In the genomic region with DNA sequence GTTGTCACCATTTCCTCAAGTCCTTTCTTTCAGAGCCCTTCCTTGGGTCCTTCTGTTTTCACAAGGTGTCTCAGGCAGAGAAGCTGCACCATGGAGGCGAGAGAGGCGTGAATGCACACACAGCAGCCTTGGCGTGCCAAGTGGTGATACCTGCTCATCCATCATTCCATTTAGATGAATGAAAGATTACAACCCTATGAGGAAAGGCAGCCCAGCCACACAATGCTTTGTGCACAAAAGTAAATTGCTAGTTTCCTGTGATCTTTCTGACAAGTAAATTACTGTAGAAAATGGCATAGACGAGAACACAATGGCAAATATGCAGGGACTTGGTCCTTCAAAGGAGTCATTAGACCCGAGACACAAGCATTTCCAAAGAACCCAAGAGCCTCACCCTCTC, we compare ENCODE assay signal across 21 mouse cellular contexts.
DNase-seq lines count a peak whose midpoint lies in the region; ATAC-seq lines count a peak whose summit lies in the region.
"Had no signal": no experiment of that assay in that cellular context is flagged by ENCODE, and none has a peak within 500 bp of the region (broad histone marks: within the 10 kb centered on the region; RNA-seq: fewer than 3 reads in every experiment).

No protein-coding gene starts in this region.

- no peaks in the 10 kb centered on the region for H3K36me3 ChIP-seq in embryonic facial prominence, embryonic 14.5 days (ENCODE audit: control insufficient read depth, insufficient read depth, low read length)
- no peaks in the 10 kb centered on the region for H3K36me3 ChIP-seq in embryonic facial prominence, embryonic 10.5 days (replicated peaks)
- no peaks in the 10 kb centered on the region for H3K36me3 ChIP-seq in hindbrain, embryonic 10.5 days
- no peaks in the 10 kb centered on the region for H3K36me3 ChIP-seq in hindbrain, embryonic 11.5 days (ENCODE audit: control insufficient read depth, insufficient read depth, low read length)
- H3K36me3 ChIP-seq in forebrain, embryonic 15.5 days = no peaks in the 10 kb centered on the region
- H3K36me3 ChIP-seq: embryonic facial prominence, embryonic 13.5 days; G1E; heart, embryonic 12.5 days; hindbrain, embryonic 13.5 days had no signal

- WGBS in embryonic facial prominence, embryonic 14.5 days = 69% methylated on average over 5 of the region's 5 CpGs
- WGBS in embryonic facial prominence, embryonic 10.5 days = 68% methylated on average over 5 of the region's 5 CpGs
- WGBS in hindbrain, embryonic 10.5 days = 73% methylated on average over 5 of the region's 5 CpGs
- WGBS in hindbrain, embryonic 11.5 days = 60% methylated on average over 5 of the region's 5 CpGs
- 52% methylated on average over 5 of the region's 5 CpGs for WGBS in forebrain, embryonic 15.5 days

- no peak for ATAC-seq in embryonic facial prominence, embryonic 14.5 days (ENCODE audit: low read depth)
- ATAC-seq in hindbrain, embryonic 11.5 days (ENCODE audit: low FRiP score) = no peak
- peak; percentile 74 for ATAC-seq in forebrain, embryonic 15.5 days (replicated peaks)
- ATAC-seq: CD4-positive, CD25-positive, alpha-beta regulatory T cell, adult 4 months; hindbrain, postnatal 0 days had no signal

- DNase-seq in embryonic facial prominence, embryonic 14.5 days (ENCODE audit: low spot score) = peak; percentile 30
- DNase-seq in embryonic facial prominence, embryonic 10.5 days (ENCODE audit: low spot score) = no peak
- DNase-seq in hindbrain, embryonic 10.5 days (ENCODE audit: low spot score) = no peak
- no peak for DNase-seq in hindbrain, embryonic 11.5 days (ENCODE audit: low spot score)
- no peak for DNase-seq in cerebellum, adult 8-10 months
- DNase-seq in testis, postnatal 10 days (ENCODE audit: low spot score) = no peak
- DNase-seq: adrenal gland, postnatal 10 days; B cell, adult 2 months; cerebellum, adult 2 months; cerebellum, postnatal 14 days; gastrocnemius, postnatal 14 days; heart, postnatal 36 days; kidney, adult 11 months; kidney, adult 9 months had no signal

- H3K27ac ChIP-seq in embryonic facial prominence, embryonic 14.5 days (replicated peaks; ENCODE audit: low read depth, low read length) = no peak overlapping the region
- no peak overlapping the region for H3K27ac ChIP-seq in embryonic facial prominence, embryonic 10.5 days (replicated peaks)
- peak overlapping the region; percentile 50; the same call in 1 of the 2 replicates for H3K27ac ChIP-seq in hindbrain, embryonic 10.5 days
- no peak overlapping the region for H3K27ac ChIP-seq in hindbrain, embryonic 11.5 days (ENCODE audit: low read depth, low read length)
- no peak overlapping the region for H3K27ac ChIP-seq in forebrain, embryonic 15.5 days (replicated peaks)
- H3K27ac ChIP-seq: embryonic facial prominence, embryonic 13.5 days; hindbrain, embryonic 13.5 days; hindbrain, postnatal 0 days had no signal

- no peaks in the 10 kb centered on the region for H3K4me1 ChIP-seq in embryonic facial prominence, embryonic 14.5 days (ENCODE audit: control insufficient read depth, insufficient read depth, low read length)
- peaks cover 10% of the 10 kb centered on the region for H3K4me1 ChIP-seq in embryonic facial prominence, embryonic 10.5 days
- H3K4me1 ChIP-seq in hindbrain, embryonic 10.5 days (replicated peaks) = peaks cover 15% of the 10 kb centered on the region
- H3K4me1 ChIP-seq in hindbrain, embryonic 11.5 days (replicated peaks; ENCODE audit: control insufficient read depth, insufficient read depth, low read length) = no peaks in the 10 kb centered on the region
- peaks cover 17% of the 10 kb centered on the region; the same call in 1 of the 2 replicates for H3K4me1 ChIP-seq in forebrain, embryonic 15.5 days
- H3K4me1 ChIP-seq: heart, embryonic 12.5 days; hindbrain, embryonic 13.5 days had no signal

- H3K4me3 ChIP-seq in embryonic facial prominence, embryonic 14.5 days (ENCODE audit: low read depth, low read length) = no peak overlapping the region
- no peak overlapping the region for H3K4me3 ChIP-seq in embryonic facial prominence, embryonic 10.5 days
- no peak overlapping the region for H3K4me3 ChIP-seq in hindbrain, embryonic 10.5 days
- H3K4me3 ChIP-seq in hindbrain, embryonic 11.5 days (ENCODE audit: low read depth, low read length) = no peak overlapping the region
- no peak overlapping the region for H3K4me3 ChIP-seq in forebrain, embryonic 15.5 days
- H3K4me3 ChIP-seq: embryonic facial prominence, embryonic 13.5 days; heart, embryonic 12.5 days; hindbrain, embryonic 13.5 days had no signal

- no peak overlapping the region for H3K4me2 ChIP-seq in embryonic facial prominence, embryonic 14.5 days (ENCODE audit: low read depth, low read length)
- no peak overlapping the region for H3K4me2 ChIP-seq in hindbrain, embryonic 11.5 days (replicated peaks; ENCODE audit: low read depth, low read length)
- H3K4me2 ChIP-seq in forebrain, embryonic 15.5 days (replicated peaks) = no peak overlapping the region
- H3K4me2 ChIP-seq: embryonic facial prominence, embryonic 13.5 days; heart, embryonic 12.5 days; hindbrain, embryonic 13.5 days had no signal

- H3K9ac ChIP-seq in embryonic facial prominence, embryonic 14.5 days (ENCODE audit: low read depth, low read length) = no peak overlapping the region
- H3K9ac ChIP-seq in hindbrain, embryonic 11.5 days (ENCODE audit: low read depth, low read length) = no peak overlapping the region
- no peak overlapping the region for H3K9ac ChIP-seq in forebrain, embryonic 15.5 days (replicated peaks)
- H3K9ac ChIP-seq: embryonic facial prominence, embryonic 13.5 days; heart, embryonic 12.5 days; hindbrain, embryonic 13.5 days had no signal

- H3K9me3 ChIP-seq in embryonic facial prominence, embryonic 14.5 days (ENCODE audit: control insufficient read depth, low read length) = no peaks in the 10 kb centered on the region
- H3K9me3 ChIP-seq in embryonic facial prominence, embryonic 10.5 days = no peaks in the 10 kb centered on the region
- no peaks in the 10 kb centered on the region for H3K9me3 ChIP-seq in hindbrain, embryonic 10.5 days
- H3K9me3 ChIP-seq in hindbrain, embryonic 11.5 days (ENCODE audit: control insufficient read depth, low read length) = no peaks in the 10 kb centered on the region
- no peaks in the 10 kb centered on the region for H3K9me3 ChIP-seq in forebrain, embryonic 15.5 days
- H3K9me3 ChIP-seq: embryonic facial prominence, embryonic 13.5 days; heart, embryonic 12.5 days; hindbrain, embryonic 13.5 days had no signal

- H3K27me3 ChIP-seq in embryonic facial prominence, embryonic 14.5 days (replicated peaks; ENCODE audit: control insufficient read depth, insufficient read depth, low read length) = no peaks in the 10 kb centered on the region
- no peaks in the 10 kb centered on the region for H3K27me3 ChIP-seq in embryonic facial prominence, embryonic 10.5 days (replicated peaks; ENCODE audit: low read depth, poor library complexity, severe bottlenecking)
- no peaks in the 10 kb centered on the region for H3K27me3 ChIP-seq in hindbrain, embryonic 10.5 days (ENCODE audit: insufficient read depth, poor library complexity, severe bottlenecking)
- no peaks in the 10 kb centered on the region for H3K27me3 ChIP-seq in hindbrain, embryonic 11.5 days (ENCODE audit: control insufficient read depth, insufficient read depth, low read length)
- no peaks in the 10 kb centered on the region for H3K27me3 ChIP-seq in forebrain, embryonic 15.5 days
- H3K27me3 ChIP-seq: embryonic facial prominence, embryonic 13.5 days; heart, embryonic 12.5 days; hindbrain, embryonic 13.5 days had no signal
